Mouse (Mus musculus): ENCODE measurements around the gene Rps6ka3. TPM values are rescaled to one million over a fixed set of nuclear protein-coding genes. Genes with fewer than 3 reads are reported as not detected.

Gene Rps6ka3
- 25.0 to 42.6 TPM (median 36.5 TPM) in 3 replicates for total RNA-seq (2017)

DNA sequence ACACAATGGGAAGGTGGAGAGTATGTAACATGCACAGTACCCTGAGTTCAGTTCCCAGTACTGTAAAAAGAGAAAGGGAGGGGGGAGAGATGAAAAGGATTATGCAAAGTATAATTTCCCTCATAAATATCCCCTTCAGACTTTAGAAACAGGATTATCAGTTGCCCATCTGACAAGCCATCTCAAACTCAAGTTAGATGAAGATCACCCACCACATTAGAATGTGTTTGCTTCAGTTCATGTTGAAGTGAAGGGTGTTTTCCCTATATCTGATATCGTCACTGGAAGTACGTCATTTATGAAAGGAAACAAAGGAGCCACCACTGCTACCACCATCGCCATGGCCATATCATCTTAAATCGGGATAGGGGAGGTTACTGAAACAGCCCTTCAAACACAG is at the start of gene Rps6ka3:
Rps6ka3 (plus strand) TSS at position 301 of the 400 bp plus-strand sequence.
- no peak for ATAC-seq (replicated peaks; ENCODE audit: insufficient number of reproducible peaks, low FRiP score, low TSS enrichment, poor library complexity, severe bottlenecking)

DNA sequence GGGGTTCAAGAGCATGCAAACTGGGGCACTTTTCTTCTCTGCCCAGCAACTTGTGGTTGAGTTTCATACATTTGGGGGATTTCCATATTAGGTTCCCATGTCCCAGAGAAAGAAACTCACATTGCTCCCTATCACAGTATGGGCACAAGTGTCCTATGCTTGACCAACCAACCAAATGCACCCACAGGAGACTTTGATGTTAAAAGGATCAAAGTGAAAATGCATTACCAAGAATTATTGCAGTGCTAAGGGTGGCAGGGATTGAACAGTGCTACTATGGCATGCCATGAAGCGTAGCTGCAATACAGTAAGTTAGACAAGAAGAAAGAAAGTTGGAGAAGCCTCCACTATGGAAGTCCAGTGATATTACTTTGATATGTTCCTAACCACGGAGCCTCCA is 40.9 kb upstream of the Rps6ka3 start:
- no peak for ATAC-seq (replicated peaks; ENCODE audit: insufficient number of reproducible peaks, low FRiP score, low TSS enrichment, poor library complexity, severe bottlenecking)

DNA sequence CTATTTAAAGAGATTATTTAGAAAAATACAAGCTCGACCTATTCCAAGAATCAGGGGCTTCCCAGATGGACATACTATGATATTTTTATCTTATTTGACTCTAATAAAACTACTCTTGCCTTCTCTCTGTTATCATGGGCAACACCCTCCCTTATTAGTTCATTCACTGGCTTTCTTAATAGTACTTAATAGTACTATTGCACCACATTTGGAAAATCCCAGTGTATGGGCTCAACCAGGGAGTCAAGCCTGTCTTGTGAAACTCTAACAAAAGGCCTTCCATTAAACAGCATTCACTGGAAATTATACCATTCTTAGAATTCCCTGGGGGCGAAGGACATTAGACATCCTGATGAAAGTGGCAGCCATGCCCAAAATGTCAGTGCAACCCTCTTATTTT is 38.5 kb upstream of the Rps6ka3 start:
- ATAC-seq (replicated peaks; ENCODE audit: insufficient number of reproducible peaks, low FRiP score, low TSS enrichment, poor library complexity, severe bottlenecking), result no peak

DNA sequence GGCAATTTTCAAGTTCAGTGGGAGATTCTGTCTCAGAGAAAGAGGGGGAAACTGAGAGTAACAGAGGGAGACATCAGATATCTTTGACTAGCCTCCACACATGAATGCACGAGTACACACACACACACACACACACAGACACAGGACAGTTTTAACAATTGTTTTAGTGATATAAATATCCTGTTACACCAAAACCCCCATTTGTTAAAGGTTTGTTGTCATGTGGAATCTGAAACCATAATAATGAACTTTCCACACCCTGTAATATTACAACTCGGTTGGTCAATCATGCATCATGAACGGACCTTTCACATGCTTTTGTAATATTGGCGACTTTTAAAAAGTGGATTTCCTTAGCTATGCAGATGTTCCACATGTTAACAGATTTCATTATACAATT is 18.5 kb upstream of the Rps6ka3 start:
- no peak for ATAC-seq (replicated peaks; ENCODE audit: insufficient number of reproducible peaks, low FRiP score, low TSS enrichment, poor library complexity, severe bottlenecking)

DNA sequence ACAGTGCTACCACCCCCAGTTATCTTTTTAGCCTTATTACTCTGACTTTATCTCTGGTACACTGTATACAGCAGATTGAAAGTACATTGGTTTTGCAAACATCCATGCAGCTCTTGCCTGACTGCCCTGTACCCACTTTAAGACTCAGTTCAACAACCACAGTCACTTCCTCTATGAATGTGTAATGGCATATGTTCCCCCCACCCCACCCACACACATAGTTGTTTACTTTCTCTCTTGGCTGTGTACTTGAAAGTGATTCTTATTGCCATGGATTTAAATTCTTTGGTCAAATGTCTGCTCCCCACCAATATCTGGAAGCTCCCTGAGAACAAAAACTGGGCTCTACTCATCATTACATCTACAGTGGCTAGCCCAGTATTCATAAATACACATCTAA is 10.6 kb upstream of the Rps6ka3 start:
- ATAC-seq (replicated peaks; ENCODE audit: insufficient number of reproducible peaks, low FRiP score, low TSS enrichment, poor library complexity, severe bottlenecking), result peak; percentile 73

DNA sequence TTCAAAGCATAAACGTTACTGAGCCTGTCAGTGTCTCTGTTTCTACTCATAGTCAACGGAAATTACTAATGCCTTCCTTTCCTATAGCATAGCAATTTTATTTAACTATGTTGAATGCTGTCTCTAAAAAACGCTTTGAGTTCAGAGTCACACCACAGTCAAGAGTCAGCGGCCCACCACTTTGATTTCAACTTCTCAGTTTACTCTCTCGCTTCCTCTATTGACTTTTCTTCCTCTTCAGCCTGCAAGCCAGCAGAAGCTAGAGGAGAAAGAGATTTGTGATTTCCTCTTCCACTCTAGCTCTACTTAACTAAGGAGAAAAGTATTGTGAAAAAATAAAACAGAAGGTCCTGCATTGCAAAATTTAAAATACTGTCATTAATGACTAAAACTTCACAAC is 10.0 kb upstream of the Rps6ka3 start:
- peak; percentile 56; the same call in 1 of the 2 replicates for ATAC-seq (replicated peaks; ENCODE audit: insufficient number of reproducible peaks, low FRiP score, low TSS enrichment, poor library complexity, severe bottlenecking)

DNA sequence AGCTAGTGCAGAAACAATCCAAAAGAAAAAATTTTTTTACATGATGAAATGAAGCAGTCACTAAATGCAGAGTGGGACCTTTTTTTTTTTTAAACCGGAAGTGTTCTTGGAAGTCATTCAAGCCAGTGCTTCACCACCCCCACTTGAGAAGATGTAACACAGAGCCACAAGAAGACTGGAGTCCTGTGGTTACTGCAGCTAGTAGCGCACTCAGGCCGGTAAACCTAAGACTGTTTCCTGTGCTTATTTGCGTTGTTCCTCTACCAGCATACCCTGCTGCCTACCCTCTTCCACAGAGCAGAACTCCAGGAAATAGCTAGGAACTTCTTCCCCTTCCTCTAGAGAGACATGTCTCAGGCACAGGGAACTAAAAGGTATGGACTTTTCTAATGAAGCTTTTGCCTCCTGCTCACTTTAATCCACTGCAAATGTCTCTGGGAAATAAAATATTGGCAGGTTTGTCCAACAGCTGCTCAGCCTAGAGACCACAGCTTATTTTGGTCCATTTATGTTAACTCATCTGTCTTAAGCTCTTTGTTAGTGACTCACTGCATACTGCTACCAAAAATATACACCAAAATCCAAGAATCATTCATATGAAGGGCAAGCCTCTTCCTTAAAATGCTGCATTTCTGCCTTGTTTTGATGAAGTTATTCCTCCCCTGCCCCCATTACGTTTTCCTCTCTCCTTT is 931 bp downstream of the Rps6ka3 start:
- ATAC-seq (replicated peaks; ENCODE audit: insufficient number of reproducible peaks, low FRiP score, low TSS enrichment, poor library complexity, severe bottlenecking), result no peak

DNA sequence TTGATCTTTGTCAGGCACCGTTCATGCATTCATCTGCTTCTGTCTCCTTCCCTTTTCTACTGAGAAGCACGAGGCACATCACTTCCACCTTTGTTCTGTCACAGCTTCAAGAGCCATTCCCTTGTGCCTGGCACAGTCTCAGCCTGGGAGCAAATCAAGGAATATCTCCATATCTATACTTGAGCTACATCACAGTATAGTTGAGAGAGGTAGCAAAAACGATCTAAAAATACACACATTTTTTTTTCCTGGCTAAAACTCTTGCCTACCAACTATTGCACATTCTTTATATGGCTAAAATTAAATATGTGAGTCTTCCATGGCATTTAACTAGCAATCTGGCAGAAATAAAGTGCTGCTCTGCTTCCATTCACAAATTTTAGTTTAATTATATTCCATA is 5.1 kb downstream of the Rps6ka3 start:
- no peak for ATAC-seq (replicated peaks; ENCODE audit: insufficient number of reproducible peaks, low FRiP score, low TSS enrichment, poor library complexity, severe bottlenecking)

DNA sequence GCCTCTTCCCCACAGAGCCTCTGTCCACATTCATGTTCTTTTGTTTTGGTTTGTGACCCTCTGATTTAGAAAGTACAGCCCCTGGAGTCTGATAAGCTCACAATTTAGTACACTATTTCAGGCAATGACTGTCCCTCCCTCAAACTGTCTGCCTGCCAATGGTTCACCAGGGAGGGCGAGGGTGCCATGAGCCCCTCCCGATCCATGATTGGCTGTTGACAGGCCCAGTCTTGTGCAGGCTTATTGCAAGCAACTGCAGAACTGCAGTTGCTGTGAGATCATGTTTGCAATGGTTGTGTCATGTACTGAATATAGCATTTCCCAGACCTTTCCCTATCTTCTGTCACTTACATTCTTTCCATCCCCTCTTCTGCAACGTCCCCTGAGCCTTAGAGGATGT is 12.4 kb downstream of the Rps6ka3 start:
- ATAC-seq (replicated peaks; ENCODE audit: insufficient number of reproducible peaks, low FRiP score, low TSS enrichment, poor library complexity, severe bottlenecking), result no peak

DNA sequence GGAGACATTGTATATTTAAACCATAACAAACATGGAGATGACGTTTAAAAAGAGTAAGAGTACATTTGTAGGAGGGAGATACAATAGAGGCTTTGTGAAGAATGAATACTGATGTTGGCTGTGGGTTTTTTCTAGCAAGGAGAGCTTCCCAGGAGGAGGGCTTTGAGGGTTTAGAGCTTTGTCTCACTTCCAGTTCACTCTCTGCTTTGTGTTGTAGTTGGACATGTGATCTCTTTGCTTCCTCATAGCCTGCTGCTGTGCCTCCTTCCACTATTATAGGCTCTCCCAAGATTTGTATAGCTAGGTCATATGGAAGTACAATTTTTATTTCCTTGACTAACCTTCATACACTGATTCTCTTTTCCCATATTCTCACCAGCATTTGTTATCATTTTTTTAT is 27.2 kb downstream of the Rps6ka3 start:
- ATAC-seq (replicated peaks; ENCODE audit: insufficient number of reproducible peaks, low FRiP score, low TSS enrichment, poor library complexity, severe bottlenecking), result no peak

DNA sequence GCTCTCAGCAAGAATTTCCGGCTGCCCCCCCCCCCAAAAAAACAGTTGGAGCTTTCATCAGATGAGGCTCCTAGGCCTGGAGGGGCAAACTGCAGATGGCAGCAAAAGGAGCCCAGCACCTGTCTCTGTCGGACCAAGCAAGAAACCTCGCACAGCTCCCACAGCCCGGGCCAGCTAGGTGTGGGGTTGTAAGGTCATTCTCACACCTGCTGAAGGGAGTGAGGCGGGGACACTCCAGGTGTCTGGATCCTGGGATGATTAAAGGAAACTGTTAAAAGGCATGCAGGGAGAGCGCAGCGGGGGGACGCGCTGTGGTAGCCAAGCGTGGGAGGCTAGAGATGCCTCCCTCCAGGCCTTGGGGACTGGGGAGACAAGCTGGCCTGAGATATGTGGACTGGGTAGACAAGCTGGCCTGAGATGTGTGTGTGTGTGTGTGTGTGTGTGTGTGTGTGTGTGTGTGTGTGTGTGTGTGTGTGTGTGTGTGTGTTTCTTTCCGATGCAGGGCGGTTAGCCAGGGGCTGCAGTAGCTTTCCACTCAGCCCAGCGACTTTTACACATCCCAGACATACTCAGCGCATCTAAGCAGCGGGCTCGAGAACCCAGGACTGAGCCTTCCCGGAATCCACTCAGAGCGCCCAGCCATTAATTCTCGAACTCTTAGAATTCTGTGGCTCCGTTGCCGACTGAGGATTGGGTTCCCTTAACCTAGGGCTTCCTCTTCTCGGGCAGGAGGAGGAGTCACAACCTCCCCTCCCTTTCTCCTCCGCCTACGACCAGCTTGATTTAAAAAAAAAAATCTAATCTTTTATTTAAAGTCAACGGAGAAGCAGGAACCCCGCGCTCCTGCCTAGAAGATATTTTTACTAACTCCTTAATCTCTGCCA is 44.1 kb downstream of the Rps6ka3 start:
- ATAC-seq (replicated peaks; ENCODE audit: insufficient number of reproducible peaks, low FRiP score, low TSS enrichment, poor library complexity, severe bottlenecking), result peak; percentile 64

DNA sequence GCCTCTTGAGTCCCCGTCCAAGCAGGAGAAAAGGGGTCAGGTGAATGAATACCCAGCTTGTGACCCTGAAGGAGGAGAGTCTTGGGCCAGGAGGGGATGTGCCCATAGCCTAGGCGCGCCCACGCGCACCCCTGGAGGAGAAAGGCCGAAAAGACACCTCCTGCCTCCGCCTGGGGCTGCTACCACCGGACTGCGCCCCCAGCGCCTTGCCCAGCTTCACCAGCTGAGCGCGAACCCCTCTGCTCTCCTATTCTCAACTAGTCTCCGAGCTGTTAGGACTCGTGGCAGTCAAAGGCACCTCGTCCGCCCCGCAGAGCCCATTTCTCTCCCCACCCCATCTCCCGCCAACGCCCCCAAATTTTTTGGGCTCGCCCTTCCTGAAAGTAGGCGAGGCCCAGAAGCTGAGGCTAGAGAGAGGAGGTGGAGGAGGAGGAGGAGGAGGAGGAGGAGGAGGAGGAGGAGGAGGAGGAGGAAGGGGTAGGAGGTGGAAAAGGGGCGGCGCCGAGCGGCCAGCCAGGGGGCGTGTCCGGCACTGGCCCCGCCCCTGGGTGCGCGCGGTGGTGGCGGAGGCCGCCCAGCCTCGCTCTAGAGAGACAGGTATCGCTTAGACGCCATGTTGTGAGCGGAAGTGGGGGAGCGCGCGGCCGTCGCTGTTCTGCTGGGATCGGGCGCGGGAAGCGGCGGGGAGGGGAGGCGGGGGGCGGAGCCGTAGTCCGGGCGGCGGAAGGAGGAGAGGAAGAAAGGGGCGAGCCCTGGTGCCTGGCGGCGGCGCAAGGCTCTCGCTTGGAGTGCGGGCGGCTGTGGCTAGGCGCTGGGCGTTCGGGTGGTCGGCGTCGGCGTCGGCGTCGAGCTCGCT is 45.2 kb downstream of the Rps6ka3 start:
- ATAC-seq (replicated peaks; ENCODE audit: insufficient number of reproducible peaks, low FRiP score, low TSS enrichment, poor library complexity, severe bottlenecking), result peak; percentile 91

DNA sequence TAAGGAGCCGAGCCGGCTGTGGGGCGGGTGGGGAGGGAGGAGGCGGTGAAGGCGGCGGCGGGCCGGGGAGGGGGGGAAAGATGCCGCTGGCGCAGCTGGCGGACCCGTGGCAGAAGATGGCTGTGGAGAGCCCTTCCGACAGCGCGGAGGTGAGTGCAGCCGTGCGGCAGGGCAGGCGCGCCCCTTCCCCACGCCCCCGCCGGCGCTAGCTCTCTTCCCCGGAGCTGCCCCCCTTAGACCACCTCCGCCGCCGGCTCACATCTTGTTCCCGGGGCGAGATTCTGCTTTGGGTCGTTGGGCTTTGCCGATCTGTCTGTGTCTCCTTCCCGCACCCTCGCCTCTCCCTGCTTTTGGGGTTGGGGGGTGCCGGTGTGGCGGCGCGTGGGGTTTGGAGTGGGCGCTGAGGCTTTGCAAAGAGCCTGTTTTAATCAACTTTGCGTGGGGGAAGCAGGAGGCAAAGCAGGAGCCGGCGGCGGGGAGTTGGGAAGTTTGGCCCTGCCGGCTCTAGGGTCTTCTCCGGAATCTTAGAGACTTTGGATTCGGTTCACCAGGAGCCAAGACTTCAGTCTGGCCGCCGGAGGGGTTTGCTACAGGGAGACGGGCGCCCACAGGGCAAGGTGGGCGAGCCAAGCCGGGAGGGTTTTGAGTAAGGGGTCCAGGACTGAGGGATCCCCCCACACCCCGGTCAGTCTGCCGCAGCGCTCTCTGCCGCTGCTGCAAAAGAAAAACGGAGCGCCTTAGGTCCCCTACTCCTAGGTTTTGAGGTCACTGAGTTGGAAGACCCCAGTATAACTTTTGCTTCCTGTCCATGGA is 46.1 kb downstream of the Rps6ka3 start:
- no peak for ATAC-seq (replicated peaks; ENCODE audit: insufficient number of reproducible peaks, low FRiP score, low TSS enrichment, poor library complexity, severe bottlenecking)

DNA sequence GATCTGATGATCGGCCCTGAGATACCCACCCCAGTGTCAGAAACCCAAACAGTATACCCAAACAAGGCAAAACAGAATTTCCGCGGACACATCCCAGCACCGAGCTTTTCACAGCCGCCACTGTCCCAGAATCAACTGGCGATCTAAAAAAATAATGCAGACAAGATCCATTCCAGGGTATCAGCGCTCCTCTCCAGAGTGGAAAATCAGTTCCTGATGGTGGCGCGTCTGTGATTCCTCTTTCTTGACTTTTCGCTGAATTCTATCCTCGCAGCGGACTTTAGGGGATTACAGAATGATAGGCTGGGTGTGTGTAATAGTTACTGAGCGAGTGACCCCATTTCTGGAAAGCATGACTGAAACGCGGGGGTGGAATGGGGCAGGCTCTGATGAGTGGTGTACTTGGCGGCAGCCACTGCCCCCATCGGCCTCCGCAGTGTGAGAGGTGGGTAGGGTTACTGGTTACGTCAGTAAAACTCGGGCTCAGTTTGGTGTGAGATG is 46.9 kb downstream of the Rps6ka3 start:
- ATAC-seq (replicated peaks; ENCODE audit: insufficient number of reproducible peaks, low FRiP score, low TSS enrichment, poor library complexity, severe bottlenecking), result no peak

DNA sequence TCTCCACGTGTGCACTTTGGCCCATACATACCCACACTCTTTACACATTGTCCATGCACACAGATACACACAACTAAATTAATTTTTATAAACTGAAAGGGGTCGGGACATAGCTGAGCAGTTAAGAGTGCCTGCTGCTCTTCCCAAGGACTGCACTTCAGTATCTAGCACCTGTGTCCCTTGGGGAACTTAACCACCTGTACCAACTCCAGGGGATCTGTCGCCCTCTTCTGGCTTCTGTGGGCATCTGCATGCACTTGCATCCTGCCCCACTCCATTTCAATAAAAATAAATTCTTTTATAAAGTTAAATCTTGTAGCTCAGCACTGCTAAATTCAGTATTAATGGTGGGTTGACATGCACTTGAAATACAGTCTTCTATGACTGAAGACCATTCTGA is 54.6 kb downstream of the Rps6ka3 start:
- 0 out of 2 replicates have a peak, but pooled peaks have one; percentile 27 for ATAC-seq (replicated peaks; ENCODE audit: insufficient number of reproducible peaks, low FRiP score, low TSS enrichment, poor library complexity, severe bottlenecking)

DNA sequence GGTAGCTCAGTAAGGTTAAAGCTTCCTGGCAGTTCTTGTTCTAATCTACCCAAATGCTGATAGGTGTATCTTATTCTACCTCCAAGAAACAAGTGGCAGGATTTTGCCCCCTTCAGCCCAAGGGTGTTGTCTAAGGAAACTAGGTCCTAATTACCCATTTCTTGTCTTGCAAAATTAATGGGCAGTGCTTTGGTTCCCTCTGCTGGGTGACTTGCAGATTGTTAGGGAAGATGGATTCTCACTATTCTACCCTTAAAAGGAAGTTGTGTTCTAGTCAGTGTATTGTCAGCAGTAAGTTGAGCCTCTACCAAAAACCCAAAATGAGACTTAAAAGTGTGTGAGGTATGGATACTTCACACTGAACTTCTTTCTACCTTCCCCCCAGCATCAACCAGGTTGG is 59.0 kb downstream of the Rps6ka3 start:
- peak; percentile 63; the same call in 1 of the 2 replicates for ATAC-seq (replicated peaks; ENCODE audit: insufficient number of reproducible peaks, low FRiP score, low TSS enrichment, poor library complexity, severe bottlenecking)

DNA sequence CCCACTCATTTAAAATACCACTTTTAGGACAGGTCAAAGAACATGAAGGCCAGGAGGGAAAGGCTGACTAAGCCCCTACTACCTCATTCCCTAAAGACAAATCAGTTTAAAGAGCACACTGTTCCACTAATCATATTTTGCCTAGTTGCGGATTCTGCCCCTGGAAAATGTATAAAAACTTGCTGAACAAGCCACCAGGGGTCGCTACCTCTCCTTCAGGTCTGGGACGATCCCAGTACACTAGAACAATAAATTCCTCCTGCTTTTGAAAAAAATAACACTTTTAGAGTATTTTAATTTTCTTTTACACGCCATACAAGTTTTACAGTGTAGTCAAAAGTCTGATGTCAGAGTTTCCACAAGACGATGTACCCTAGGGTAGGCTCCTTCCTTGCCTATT is 76.7 kb downstream of the Rps6ka3 start:
- ATAC-seq (replicated peaks; ENCODE audit: insufficient number of reproducible peaks, low FRiP score, low TSS enrichment, poor library complexity, severe bottlenecking), result no peak

DNA sequence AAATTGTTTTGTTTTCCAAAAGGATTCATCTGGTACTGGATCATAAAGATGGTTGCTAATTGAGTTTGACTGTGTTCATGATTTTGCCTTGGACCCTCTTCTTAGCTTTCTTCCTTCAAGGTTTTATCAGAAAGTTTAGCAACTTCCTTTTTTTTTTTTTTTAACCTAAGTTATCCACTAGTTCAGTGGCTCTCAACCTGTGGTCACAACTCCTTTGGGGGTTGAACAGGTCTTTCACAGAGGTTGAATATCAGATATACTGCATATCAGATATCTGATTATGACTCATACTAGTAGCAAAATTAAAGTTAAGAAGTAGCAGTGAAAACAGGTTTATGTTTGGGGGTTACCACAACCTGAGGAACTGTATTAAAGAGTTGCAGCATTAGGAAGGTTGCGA is 85.8 kb downstream of the Rps6ka3 start:
- ATAC-seq (replicated peaks; ENCODE audit: insufficient number of reproducible peaks, low FRiP score, low TSS enrichment, poor library complexity, severe bottlenecking), result no peak
